Mouse (Mus musculus) C2C12 (cell line): ENCODE data around the gene Olfr74.

Experiments used
- CTCF ChIP-seq: IDR thresholded peaks from one replicate; pipeline ENCODE4 v1.5.1; 2011; ENCODE audit not compliant: control insufficient read depth, insufficient read depth, insufficient read length
- USF1 ChIP-seq: IDR thresholded peaks from one replicate; pipeline ENCODE4 v1.6.1; 2011; ENCODE audit warnings: low read depth, mild to moderate bottlenecking, control low read depth, moderate library complexity

DNA sequence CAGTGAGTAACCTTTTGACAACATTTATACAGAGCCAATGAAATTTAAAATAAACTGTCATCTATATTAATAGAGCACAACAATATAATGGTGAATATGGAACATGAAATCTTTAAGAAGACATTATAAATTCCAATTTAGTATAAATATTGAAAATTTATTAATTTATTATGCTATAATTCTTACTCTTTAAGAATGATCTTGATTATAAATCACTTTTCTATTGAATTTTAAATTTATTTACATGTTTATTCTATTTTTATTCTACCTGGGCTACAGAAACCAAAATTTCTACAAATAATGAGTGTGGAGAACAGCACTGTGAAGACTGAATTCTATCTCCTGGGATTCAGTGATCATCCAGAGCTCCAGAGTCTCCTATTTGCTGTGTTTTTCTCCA, 15.3 kb upstream of the Olfr74 start, which contains the start of gene Olfr1158:
- TF ChIP-seq CTCF, result no peak
- TF ChIP-seq USF1, result no peak
